ENCODE assay signal across 8 mouse cellular contexts in the genomic region with DNA sequence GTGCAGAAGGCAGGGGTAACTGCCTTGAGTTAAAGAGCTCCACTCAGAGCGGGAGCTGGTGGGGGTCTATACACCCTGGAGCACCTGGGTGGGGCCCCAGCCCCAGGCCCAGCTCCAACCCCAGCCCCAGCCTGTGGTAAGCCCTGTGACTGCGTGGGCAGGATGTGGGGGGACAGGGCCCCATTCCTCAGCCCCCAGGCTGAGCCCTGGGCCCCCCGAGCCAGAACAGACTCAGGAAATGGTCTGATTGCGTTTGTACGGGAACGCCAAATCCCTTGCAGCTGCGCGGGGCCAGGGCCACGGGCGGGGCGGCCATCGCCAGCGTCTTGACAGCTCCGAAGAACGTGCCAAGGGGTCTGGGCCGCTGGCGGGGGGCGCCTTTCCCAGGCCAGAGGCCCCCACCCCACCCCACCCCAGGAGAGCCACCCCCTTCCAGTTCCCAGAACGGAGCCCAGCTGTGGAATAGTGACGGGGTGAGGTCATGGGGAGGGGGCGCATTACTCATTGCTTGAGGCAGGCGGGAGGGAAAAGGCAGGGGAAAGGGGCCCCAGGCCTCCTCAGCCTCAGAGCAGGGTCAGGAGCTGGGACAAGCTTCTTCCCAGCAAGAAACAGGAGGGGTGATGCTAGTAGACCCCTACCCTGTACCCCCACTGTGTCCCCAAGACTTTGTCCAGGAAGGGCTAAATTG. TPM values are rescaled to one million over a fixed set of nuclear protein-coding genes. Genes with fewer than 3 reads are reported as not detected.
DNase-seq lines count a peak whose midpoint lies in the region; ATAC-seq and TF ChIP-seq lines count a peak whose summit lies in the region.

No protein-coding gene starts in this region.

- peak overlapping the region; percentile 61 for H3K9ac ChIP-seq in forebrain, embryonic 12.5 days
- H3K9ac ChIP-seq in liver, embryonic 16.5 days (ENCODE audit: low read depth, low read length): no peak overlapping the region

- H3K36me3 ChIP-seq in forebrain, embryonic 12.5 days (replicated peaks): no peaks in the 10 kb centered on the region
- no peaks in the 10 kb centered on the region for H3K36me3 ChIP-seq in liver, embryonic 16.5 days (ENCODE audit: control insufficient read depth, insufficient read depth)
- no peaks in the 10 kb centered on the region; the same call in 1 of the 2 replicates for H3K36me3 ChIP-seq in small intestine, adult 2 months (ENCODE audit: control insufficient read depth, insufficient read depth, low read length)

- no peak for TF ChIP-seq CTCF in small intestine, adult 2 months (IDR thresholded peaks at IDR 0.05; ENCODE audit: extremely low read depth, insufficient read length, insufficient replicate concordance, low read depth, low read length)

- peak; percentile 71 for ATAC-seq in forebrain, embryonic 12.5 days (ENCODE audit: low FRiP score)
- 0 out of 2 replicates have a peak, but pooled peaks have one; percentile 26 for ATAC-seq in liver, embryonic 16.5 days (ENCODE audit: low read depth)

- H3K4me1 ChIP-seq in forebrain, embryonic 12.5 days: peaks cover 29% of the 10 kb centered on the region
- H3K4me1 ChIP-seq in liver, embryonic 16.5 days (ENCODE audit: control insufficient read depth, low read depth, low read length): peaks cover 4% of the 10 kb centered on the region
- peaks cover 4% of the 10 kb centered on the region; the same call in 1 of the 2 replicates for H3K4me1 ChIP-seq in small intestine, adult 2 months (ENCODE audit: control insufficient read depth, insufficient read depth, insufficient read length, low read length)

- peak overlapping the region; percentile 33 for H3K4me3 ChIP-seq in forebrain, embryonic 12.5 days (replicated peaks)
- no peak overlapping the region for H3K4me3 ChIP-seq in liver, embryonic 16.5 days (ENCODE audit: low read depth, low read length)
- peak overlapping the region; percentile 4; the same call in 1 of the 2 replicates for H3K4me3 ChIP-seq in small intestine, adult 2 months (ENCODE audit: low read depth, low read length)

- peak overlapping the region; percentile 79 for H3K27ac ChIP-seq in forebrain, embryonic 12.5 days
- peak overlapping the region; percentile 39; the same call in 1 of the 2 replicates for H3K27ac ChIP-seq in liver, embryonic 16.5 days (ENCODE audit: low read length)
- H3K27ac ChIP-seq in small intestine, adult 2 months (ENCODE audit: insufficient read depth, low read depth, low read length): peak overlapping the region; percentile 62

- WGBS in forebrain, embryonic 12.5 days: under 1% methylated on average over 22 of the region's 22 CpGs
- 12% methylated on average over 22 of the region's 22 CpGs for WGBS in liver, embryonic 16.5 days (ENCODE audit: insufficient replicate concordance)
- 11% methylated on average over 21 of the region's 22 CpGs for WGBS in small intestine, adult 2 months

- DNase-seq in right cerebral cortex, postnatal 14 days: peak; percentile 12
- no peak for DNase-seq in right cerebral cortex, postnatal 10 days (ENCODE audit: low spot score in 2 of 2)
- peak; percentile 82 to 84 for DNase-seq in heart, postnatal 14 days
- no peak for DNase-seq in spleen, postnatal 36 days (ENCODE audit: low spot score in 2 of 2)
- no peak for DNase-seq in cerebellum, postnatal 36 days

- H3K27me3 ChIP-seq in forebrain, embryonic 12.5 days: 0 out of 2 replicates have a peak, but pooled peaks cover 4% of the 10 kb centered on the region
- no peaks in the 10 kb centered on the region for H3K27me3 ChIP-seq in liver, embryonic 16.5 days (ENCODE audit: control insufficient read depth, insufficient read depth, low read depth, low read length)
- H3K27me3 ChIP-seq in small intestine, adult 2 months (ENCODE audit: control insufficient read depth, insufficient read depth, low read length): no peaks in the 10 kb centered on the region

- peak overlapping the region; percentile 62 for H3K4me2 ChIP-seq in forebrain, embryonic 12.5 days
- peak overlapping the region; percentile 40 for H3K4me2 ChIP-seq in liver, embryonic 16.5 days (ENCODE audit: low read depth, low read length)

- no peak for TF ChIP-seq POLR2A in small intestine, adult 2 months (IDR thresholded peaks at IDR 0.05; ENCODE audit: low read depth, low read length)

- intact Hi-C loops in heart, postnatal 14 days (cut with DNase I): loop anchor here (2.0 to 5.0 kb wide), 3 partner anchors 41 to 193 kb away; no protein-coding TSS in a partner anchor

- H3K9me3 ChIP-seq in forebrain, embryonic 12.5 days: no peaks in the 10 kb centered on the region
- no peaks in the 10 kb centered on the region for H3K9me3 ChIP-seq in liver, embryonic 16.5 days (replicated peaks; ENCODE audit: control insufficient read depth, low read length)

RNA-seq across cellular contexts. Expression of a gene that starts 16.9 kb away (rescaled TPM):
- 0.78 TPM in 1 of 2 replicates, not detected in the other for polyA plus RNA-seq in forebrain, embryonic 12.5 days (2016; fragmentation: Nextera tagmentation; extraction: Ambion mirVana)
- 1 to 10 TPM; 1.2 to 1.4 TPM for total RNA-seq in heart, postnatal 14 days (2021)
- 13.0 and 31.5 TPM in 2 replicates for polyA plus RNA-seq in liver, embryonic 16.5 days (2015; fragmentation: Nextera tagmentation; extraction: Ambion mirVana)
- 0.10 TPM in 1 of 2 replicates, not detected in the other for polyA plus RNA-seq in small intestine, adult 2 months (2012; rRNA removed)

RNA-seq across cellular contexts. Expression of a gene that starts 21.1 kb away (rescaled TPM):
- polyA plus RNA-seq in forebrain, embryonic 12.5 days (2016; fragmentation: Nextera tagmentation; extraction: Ambion mirVana): 5.4 and 6.3 TPM in 2 replicates
- total RNA-seq in heart, postnatal 14 days (2021): 10 to 100 TPM; 63.5 to 77.2 TPM
- 21.6 and 26.2 TPM in 2 replicates for polyA plus RNA-seq in liver, embryonic 16.5 days (2015; fragmentation: Nextera tagmentation; extraction: Ambion mirVana)
- polyA plus RNA-seq in small intestine, adult 2 months (2012; rRNA removed): 29.4 and 48.0 TPM in 2 replicates

RNA-seq across cellular contexts. Expression of a gene that starts 40.1 kb away (rescaled TPM):
- 1.3 TPM in 1 of 2 replicates, not detected in the other for polyA plus RNA-seq in forebrain, embryonic 12.5 days (2016; fragmentation: Nextera tagmentation; extraction: Ambion mirVana)
- total RNA-seq in heart, postnatal 14 days (2021): 1 to 10 TPM; 5.7 to 7.8 TPM
- polyA plus RNA-seq in liver, embryonic 16.5 days (2015; fragmentation: Nextera tagmentation; extraction: Ambion mirVana): 17.8 and 41.4 TPM in 2 replicates
- 0.35 and 2.9 TPM in 2 replicates for polyA plus RNA-seq in small intestine, adult 2 months (2012; rRNA removed)

RNA-seq across cellular contexts. Expression of a gene that starts 47.1 kb away (rescaled TPM):
- polyA plus RNA-seq in forebrain, embryonic 12.5 days (2016; fragmentation: Nextera tagmentation; extraction: Ambion mirVana): not detected in 2 replicates
- not detected for total RNA-seq in heart, postnatal 14 days (2021)
- 0.14 TPM in 1 of 2 replicates, not detected in the other for polyA plus RNA-seq in liver, embryonic 16.5 days (2015; fragmentation: Nextera tagmentation; extraction: Ambion mirVana)
- 1.4 and 66.8 TPM in 2 replicates for polyA plus RNA-seq in small intestine, adult 2 months (2012; rRNA removed)

RNA-seq across cellular contexts. Expression of a gene that starts 50.8 kb away (rescaled TPM):
- 10.8 and 15.9 TPM in 2 replicates for polyA plus RNA-seq in forebrain, embryonic 12.5 days (2016; fragmentation: Nextera tagmentation; extraction: Ambion mirVana)
- 1 to 10 TPM; 2.7 to 7.4 TPM for total RNA-seq in heart, postnatal 14 days (2021)
- polyA plus RNA-seq in liver, embryonic 16.5 days (2015; fragmentation: Nextera tagmentation; extraction: Ambion mirVana): 10.9 and 11.4 TPM in 2 replicates
- polyA plus RNA-seq in small intestine, adult 2 months (2012; rRNA removed): 4.8 and 10.5 TPM in 2 replicates

Comparison
In these comparisons a context has a peak if more than half of its experiments do, and no peak if none do; other contexts are left out.
1. DNase-seq: peak in right cerebral cortex, postnatal 14 days (single experiment) and heart, postnatal 14 days (2 of 2); none in right cerebral cortex, postnatal 10 days (0 of 2), spleen, postnatal 36 days (0 of 2) and cerebellum, postnatal 36 days (0 of 2).
2. Peak in every context shown above with its lines, with median percentiles within 50 percentile points of each other: H3K27ac ChIP-seq.